Mouse (Mus musculus) MEL (cell line): ENCODE measurements at regions not wholly inside any gene's neighbourhood (a gene's known extent, or its start where the extent isn't known, plus 50 kb on each side); places are given as distances from the start of the nearest gene placed in this dataset.

Experiments
- DNase-seq: peaks from one replicate; pipeline ENCODE4 v3.0.0; 2011; ENCODE audit warnings: low read depth, low spot score
- H3K27ac ChIP-seq: 2 replicates; pipeline ENCODE4 v1.5.1; 2012; ENCODE audit warnings: low read depth, mild to moderate bottlenecking, control low read depth, low read length, moderate library complexity; ENCODE audit not compliant: control insufficient read depth
- H3K27me3 ChIP-seq, 2 experiments: fragments of 150-350 bp in 1 of 2; sonication (generic) in 1 of 2; 2 replicates each; pipeline ENCODE4 v1.6.1; 2012; ENCODE audit warnings: low read length in 2 of 2, mild to moderate bottlenecking in 2 of 2, improper control_type of control experiment in 1 of 2, moderate library complexity in 1 of 2; ENCODE audit not compliant: insufficient read depth in 2 of 2, control insufficient read depth in 1 of 2
- H3K36me3 ChIP-seq, 2 experiments: 2 replicates each; pipeline ENCODE4 v1.6.1; 2012 to 2014; ENCODE audit warnings: low read length in 2 of 2, improper control_type of control experiment in 1 of 2, inconsistent platforms in 1 of 2, mild to moderate bottlenecking in 1 of 2; ENCODE audit not compliant: insufficient read depth in 2 of 2, control insufficient read depth in 1 of 2
- H3K4me1 ChIP-seq, 2 experiments: fragments of 150-350 bp in 1 of 2; sonication (generic) in 1 of 2; 2 replicates each; pipeline ENCODE4 v1.6.1; 2012; ENCODE audit warnings: low read length in 2 of 2, improper control_type of control experiment in 1 of 2, mild to moderate bottlenecking in 1 of 2; ENCODE audit not compliant: insufficient read depth in 2 of 2, control insufficient read depth in 1 of 2
- H3K4me3 ChIP-seq, 2 experiments: fragments of 150-350 bp in 1 of 2; sonication (generic) in 1 of 2; 2 replicates each; pipeline ENCODE4 v1.5.1; 2012; ENCODE audit warnings: low read depth in 2 of 2, low read length in 2 of 2, mild to moderate bottlenecking in 2 of 2, moderate library complexity in 2 of 2, control low read depth in 1 of 2, improper control_type of control experiment in 1 of 2; ENCODE audit not compliant: control insufficient read depth in 1 of 2, insufficient read depth in 1 of 2
- H3K79me2 ChIP-seq: 2 replicates; pipeline ENCODE4 v1.6.1; 2012; ENCODE audit warnings: mild to moderate bottlenecking, low read length, moderate library complexity; ENCODE audit not compliant: control insufficient read depth, poor library complexity, insufficient read depth
- H3K9ac ChIP-seq: 2 replicates; pipeline ENCODE4 v1.6.1; 2012; ENCODE audit warnings: low read depth, mild to moderate bottlenecking, control low read depth, low read length, moderate library complexity; ENCODE audit not compliant: control insufficient read depth, poor library complexity, severe bottlenecking
- H3K9me3 ChIP-seq: fragments of 150-350 bp; sonication (generic); replicated peaks from 2 replicates; pipeline ENCODE4 v1.6.1; 2012; ENCODE audit warnings: mild to moderate bottlenecking, low read length, improper control_type of control experiment, moderate library complexity; ENCODE audit not compliant: insufficient read depth
- BHLHE40 ChIP-seq: IDR thresholded peaks from 2 replicates; pipeline ENCODE4 v1.6.1; 2012; ENCODE audit warnings: low read depth, mild to moderate bottlenecking, inconsistent platforms, low read length, improper control_type of control experiment, borderline replicate concordance
- CHD2 ChIP-seq: IDR thresholded peaks from 2 replicates; pipeline ENCODE4 v1.6.1; 2011; ENCODE audit warnings: low read length, improper control_type of control experiment
- E2F4 ChIP-seq: IDR thresholded peaks from 2 replicates; pipeline ENCODE4 v1.6.1; 2011; ENCODE audit warnings: low read depth, low read length, improper control_type of control experiment, borderline replicate concordance
- GABPA ChIP-seq: IDR thresholded peaks from 2 replicates; pipeline ENCODE4 v1.6.1; 2012; ENCODE audit warnings: low read depth, mild to moderate bottlenecking, inconsistent platforms, low read length, improper control_type of control experiment, moderate library complexity
- KAT2A ChIP-seq: conservative IDR thresholded peaks from 2 replicates; pipeline ENCODE4 v1.6.1; 2012; ENCODE audit warnings: low read depth, low read length, improper control_type of control experiment, inconsistent platforms
- MAFK ChIP-seq: IDR thresholded peaks from 2 replicates; pipeline ENCODE4 v1.6.1; 2011; ENCODE audit warnings: low read depth, mild to moderate bottlenecking, low read length, improper control_type of control experiment, borderline replicate concordance
- MAZ ChIP-seq: IDR thresholded peaks from 2 replicates; pipeline ENCODE4 v1.6.1; 2012; ENCODE audit warnings: low read depth, mild to moderate bottlenecking, inconsistent platforms, low read length, improper control_type of control experiment
- MYB ChIP-seq: IDR thresholded peaks from 2 replicates; pipeline ENCODE4 v1.6.1; 2011; ENCODE audit warnings: mild to moderate bottlenecking, low read depth, low read length, improper control_type of control experiment
- RAD21 ChIP-seq: IDR thresholded peaks from 2 replicates; pipeline ENCODE4 v1.6.1; 2011; ENCODE audit warnings: mild to moderate bottlenecking, low read depth, low read length, improper control_type of control experiment
- RCOR1 ChIP-seq: IDR thresholded peaks from 2 replicates; pipeline ENCODE4 v1.6.1; 2012; ENCODE audit warnings: low read depth, mild to moderate bottlenecking, inconsistent platforms, low read length, improper control_type of control experiment
- SIN3A ChIP-seq: IDR thresholded peaks from 2 replicates; pipeline ENCODE4 v1.6.1; 2012; ENCODE audit warnings: low read length, improper control_type of control experiment, inconsistent platforms
- TAL1 ChIP-seq: IDR thresholded peaks from 2 replicates; pipeline ENCODE4 v1.6.1; 2012; ENCODE audit warnings: mild to moderate bottlenecking, inconsistent platforms, low read length, moderate library complexity, mixed read lengths
- TBP ChIP-seq: IDR thresholded peaks from 2 replicates; pipeline ENCODE4 v1.8.0; 2011; ENCODE audit warnings: low read depth, low read length, improper control_type of control experiment
- TCF12 ChIP-seq: IDR thresholded peaks from 2 replicates; pipeline ENCODE4 v1.6.1; 2014; ENCODE audit warnings: low read depth, mild to moderate bottlenecking, inconsistent platforms, low read length, improper control_type of control experiment, moderate library complexity
- USF2 ChIP-seq, 2 experiments: IDR thresholded peaks; 2 replicates each; pipeline ENCODE4 v1.6.1; 2011 to 2012; ENCODE audit warnings: improper control_type of control experiment in 2 of 2, low read length in 2 of 2, borderline replicate concordance in 1 of 2, inconsistent platforms in 1 of 2, low read depth in 1 of 2, mild to moderate bottlenecking in 1 of 2; ENCODE audit not compliant: insufficient read depth in 1 of 2
- ZKSCAN1 ChIP-seq: IDR thresholded peaks from 2 replicates; pipeline ENCODE4 v1.6.1; 2012; ENCODE audit warnings: low read depth, mild to moderate bottlenecking, inconsistent platforms, low read length, improper control_type of control experiment, moderate library complexity
- ZMIZ1 ChIP-seq: IDR thresholded peaks from 2 replicates; pipeline ENCODE4 v1.6.1; 2012; ENCODE audit warnings: low read depth, mild to moderate bottlenecking, inconsistent platforms, low read length, improper control_type of control experiment, moderate library complexity

DNA sequence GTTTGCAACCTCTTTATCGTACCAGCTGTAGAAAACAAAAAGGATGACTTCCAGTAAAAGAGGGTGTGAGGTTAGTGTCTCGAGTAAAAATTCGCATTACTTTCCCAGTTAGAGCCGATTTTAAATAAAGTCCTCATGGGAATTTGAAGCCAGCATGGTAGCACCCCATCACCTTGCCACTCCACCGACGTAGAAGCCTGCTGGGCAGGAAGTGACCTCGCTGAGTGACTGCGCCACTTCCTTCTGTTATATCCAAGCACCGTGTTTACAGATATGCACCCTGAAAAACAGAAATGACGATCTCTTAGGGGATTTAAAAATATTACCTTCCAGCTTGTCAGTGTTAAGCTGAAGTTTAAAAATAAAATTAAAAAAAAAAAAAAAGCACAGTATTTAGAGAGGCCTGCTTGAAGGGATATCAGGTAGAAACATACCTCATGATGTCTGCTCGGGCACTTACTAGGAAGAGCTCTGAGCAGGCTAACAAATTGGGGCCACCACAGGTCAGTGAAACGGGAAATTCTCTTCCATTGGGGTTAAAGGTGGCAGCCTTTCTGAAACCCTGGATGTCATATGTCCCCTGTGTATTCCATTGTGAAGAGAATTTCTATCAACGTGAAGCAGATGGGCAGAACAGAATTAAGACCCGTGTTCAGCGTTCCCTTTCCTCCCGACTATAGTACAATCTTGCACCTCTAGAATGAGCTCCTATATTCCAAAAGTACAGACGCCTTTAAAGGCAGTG is 2468.9 kb upstream of the 5930422O12Rik start:
- no peaks in the 10 kb centered on the region for H3K79me2 ChIP-seq
- no peak overlapping the region for H3K4me3 ChIP-seq
- H3K36me3 ChIP-seq = no peaks in the 10 kb centered on the region
- DNase-seq = no peak
- TF ChIP-seq ZKSCAN1 (no peak), RAD21 (no peak), KAT2A (no peak), GABPA (no peak)
- no peak overlapping the region for H3K9ac ChIP-seq
- no peaks in the 10 kb centered on the region for H3K27me3 ChIP-seq
- H3K4me1 ChIP-seq = no peaks in the 10 kb centered on the region
- no peak overlapping the region for H3K27ac ChIP-seq
- H3K9me3 ChIP-seq = no peaks in the 10 kb centered on the region

DNA sequence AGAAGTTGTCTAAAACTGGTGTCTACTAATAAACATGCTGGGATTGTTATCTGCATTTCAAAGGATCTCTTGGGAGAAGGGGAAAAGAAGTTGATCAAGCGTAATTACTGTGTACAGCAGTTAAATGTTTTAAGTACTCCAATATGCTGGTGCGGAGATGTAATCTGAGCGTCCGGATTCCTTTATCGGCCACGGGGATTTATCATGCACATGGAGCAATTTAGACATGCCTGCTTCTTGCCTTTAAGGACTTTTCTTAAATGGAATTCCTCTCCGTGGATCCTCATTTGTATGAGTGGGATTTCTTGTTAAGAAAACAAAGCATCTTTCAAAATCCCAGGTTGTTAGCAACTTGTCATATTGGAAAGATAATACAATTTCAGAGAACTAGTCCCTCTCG is 2468.0 kb upstream of the 5930422O12Rik start:
- no peaks in the 10 kb centered on the region for H3K9me3 ChIP-seq
- TF ChIP-seq ZMIZ1 (no peak), ZKSCAN1 (no peak), TAL1 (no peak), CHD2 (no peak), TBP (no peak), RCOR1 (no peak), E2F4 (no peak), SIN3A (no peak), MAFK (no peak)
- TF ChIP-seq, all 39 proteins: peak for 0
- Histone ChIP-seq H3K4me1 (no peaks in the 10 kb centered on the region), H3K36me3 (no peaks in the 10 kb centered on the region), H3K79me2 (no peaks in the 10 kb centered on the region), H3K4me3 (no peak overlapping the region), H3K9ac (no peak overlapping the region), H3K27me3 (no peaks in the 10 kb centered on the region), H3K27ac (no peak overlapping the region)
- DNase-seq = no peak

DNA sequence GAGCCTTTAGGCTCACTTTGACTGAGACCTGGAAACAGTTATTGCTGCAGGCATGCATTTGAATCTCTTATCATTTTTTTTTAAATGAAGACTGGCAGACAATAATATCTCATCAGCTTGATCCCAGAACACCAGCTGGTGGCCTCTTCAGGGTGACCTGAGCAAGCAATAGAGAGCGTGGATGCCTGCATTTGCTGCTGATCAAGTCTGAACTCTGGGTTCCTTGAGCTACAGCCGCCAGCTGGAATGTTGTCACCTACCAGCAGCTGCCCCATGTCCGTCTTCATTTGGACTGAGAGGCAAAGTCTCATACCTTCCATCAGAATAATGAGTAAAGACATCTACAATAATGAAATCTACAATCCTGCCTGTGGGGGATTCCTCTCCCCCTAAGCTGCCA is 2466.3 kb upstream of the 5930422O12Rik start:
- Histone ChIP-seq H3K4me1 (no peaks in the 10 kb centered on the region), H3K27ac (no peak overlapping the region), H3K4me3 (no peak overlapping the region), H3K36me3 (no peaks in the 10 kb centered on the region), H3K9ac (no peak overlapping the region), H3K9me3 (no peaks in the 10 kb centered on the region), H3K27me3 (no peaks in the 10 kb centered on the region), H3K79me2 (no peaks in the 10 kb centered on the region)
- DNase-seq = no peak
- no peak for TF ChIP-seq MYB
- no peak for TF ChIP-seq MAFK
- no peak for TF ChIP-seq TCF12
- no peak for TF ChIP-seq BHLHE40
- no peak for TF ChIP-seq USF2 (IDR thresholded peaks at IDR 0.05; ENCODE audit: borderline replicate concordance in 1 of 2, insufficient read depth in 1 of 2, low read depth in 1 of 2, low read length in 2 of 2)
- no peak for TF ChIP-seq E2F4
- TF ChIP-seq MAZ = no peak
- no peak for TF ChIP-seq KAT2A
